Mouse (Mus musculus): Measurements from ENCODE around the gene Gm44805. TPM values are rescaled to one million over a fixed set of nuclear protein-coding genes. Genes with fewer than 3 reads are reported as not detected.
"Not testable (repeated sequence)": the region's sequence is repeated elsewhere in the genome, so short reads cannot be mapped to it uniquely, and the experiment has no call there.

The Gm44805 gene
- total RNA-seq, 2 experiments from 2014 or later, result not detected

DNA sequence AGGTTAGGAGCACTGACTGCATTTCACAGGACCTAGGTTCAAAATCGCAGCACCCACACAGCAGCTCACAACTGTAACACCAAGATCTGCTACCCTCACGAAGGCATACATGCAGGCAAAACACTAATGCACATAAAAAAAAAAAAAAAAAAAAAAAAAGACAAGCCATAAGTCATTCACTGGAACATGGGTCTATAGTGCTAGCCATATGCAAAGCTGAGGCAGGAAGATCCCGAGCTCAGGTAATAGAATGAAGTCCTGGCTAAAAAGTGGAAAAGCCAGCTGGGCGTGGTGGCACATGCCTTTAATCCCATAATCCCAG lies 18.6 kb upstream of the Gm44805 start:
- no peak for DNase-seq (ENCODE audit: low spot score in 2 of 2)

DNA sequence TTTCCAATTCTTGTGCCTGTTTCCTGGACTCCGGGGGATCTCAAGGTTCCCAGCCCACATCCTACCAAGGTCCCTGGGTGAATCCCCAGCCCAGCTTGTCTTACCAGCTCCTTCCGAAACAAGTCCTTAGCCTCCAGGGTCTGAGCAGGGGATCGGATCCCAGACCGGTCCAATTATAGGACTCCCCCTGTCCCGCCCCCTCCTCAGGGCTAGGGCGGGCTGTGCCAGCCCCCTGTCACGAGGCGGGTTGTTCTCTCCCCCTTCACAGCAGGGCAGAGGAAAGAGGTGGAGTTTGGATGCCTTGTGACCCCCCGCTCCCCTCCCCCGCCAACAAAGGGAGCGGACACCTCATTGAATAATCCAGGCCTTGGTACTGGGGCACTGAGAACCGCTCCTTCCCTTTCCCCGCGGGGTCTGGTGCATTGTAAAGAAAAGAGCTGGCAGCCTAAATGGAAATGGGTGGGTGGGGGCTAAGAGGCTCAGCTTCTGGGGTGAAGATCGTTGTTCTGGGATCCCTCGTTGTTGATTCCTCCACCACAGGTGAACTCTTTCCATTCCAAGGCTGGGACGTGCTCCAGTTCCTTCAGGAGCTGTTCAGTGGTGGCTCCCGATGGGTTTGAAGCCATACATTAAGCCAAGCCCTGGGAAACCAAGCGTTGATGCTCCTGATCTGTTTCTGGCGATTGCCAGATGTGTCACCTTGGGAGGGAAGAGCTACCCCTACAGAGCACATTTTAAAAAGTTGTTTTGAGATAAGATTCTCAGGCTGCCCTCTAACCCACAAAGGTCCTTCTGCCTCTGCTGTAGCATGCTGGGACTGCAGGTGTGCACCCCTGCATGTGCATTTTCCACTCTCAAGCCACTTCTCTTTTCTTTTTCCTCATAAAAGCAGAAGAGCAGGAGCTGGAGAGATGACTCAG lies 17.9 kb upstream of the Gm44805 start, which contains the start of gene Apoe:
Gene Apoe, minus strand, starts transcription at position 282 of the 920 bp plus-strand sequence.
- DNase-seq (ENCODE audit: low spot score in 2 of 2), result peak; percentile 58 to 66

DNA sequence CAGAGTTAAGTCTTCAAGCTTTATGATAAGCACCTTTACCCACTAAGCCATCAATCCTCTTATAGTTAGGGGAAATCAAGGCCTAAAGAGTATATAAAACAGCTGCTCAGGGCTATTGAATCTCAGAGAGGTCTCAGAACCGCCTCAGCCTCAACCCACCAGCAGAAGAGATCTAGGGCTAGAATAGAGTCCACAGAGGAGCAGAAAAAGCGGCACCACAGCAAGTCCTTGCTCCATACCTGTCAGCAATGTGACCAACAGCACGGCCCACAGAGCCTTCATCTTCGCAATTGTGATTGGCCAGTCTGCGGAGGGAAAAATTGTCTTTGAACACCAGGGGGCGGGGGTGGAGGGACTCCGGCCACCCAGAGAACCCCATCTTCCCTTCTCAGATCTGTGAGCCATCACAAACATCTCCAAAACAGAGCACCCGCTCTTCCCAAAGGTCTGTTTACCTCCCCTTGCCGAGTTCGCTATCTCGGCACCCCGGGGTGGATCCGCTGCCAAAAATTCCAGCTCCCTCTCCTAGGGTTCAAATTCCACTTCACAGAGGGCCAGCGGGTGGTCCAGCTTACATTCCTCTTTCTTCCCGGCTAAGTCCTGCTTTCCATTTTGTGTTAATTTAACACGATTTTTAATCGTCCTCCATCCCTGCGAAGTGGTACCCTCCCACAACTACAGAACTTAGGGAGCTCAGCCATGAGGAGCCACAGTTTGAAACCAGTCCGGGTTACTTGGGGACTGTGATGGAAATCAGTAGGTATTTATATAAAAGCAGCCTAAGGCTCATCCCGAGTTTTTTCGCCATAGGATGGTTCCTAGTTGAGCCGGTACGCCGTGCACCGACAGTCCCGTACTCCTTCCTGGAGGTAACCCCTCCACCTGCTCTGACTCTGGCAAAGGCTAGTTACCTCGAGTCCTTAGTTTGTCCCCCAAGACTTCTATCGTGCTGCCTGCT lies 17.0 kb upstream of the Gm44805 start:
- DNase-seq (ENCODE audit: low spot score in 2 of 2), result no peak

DNA sequence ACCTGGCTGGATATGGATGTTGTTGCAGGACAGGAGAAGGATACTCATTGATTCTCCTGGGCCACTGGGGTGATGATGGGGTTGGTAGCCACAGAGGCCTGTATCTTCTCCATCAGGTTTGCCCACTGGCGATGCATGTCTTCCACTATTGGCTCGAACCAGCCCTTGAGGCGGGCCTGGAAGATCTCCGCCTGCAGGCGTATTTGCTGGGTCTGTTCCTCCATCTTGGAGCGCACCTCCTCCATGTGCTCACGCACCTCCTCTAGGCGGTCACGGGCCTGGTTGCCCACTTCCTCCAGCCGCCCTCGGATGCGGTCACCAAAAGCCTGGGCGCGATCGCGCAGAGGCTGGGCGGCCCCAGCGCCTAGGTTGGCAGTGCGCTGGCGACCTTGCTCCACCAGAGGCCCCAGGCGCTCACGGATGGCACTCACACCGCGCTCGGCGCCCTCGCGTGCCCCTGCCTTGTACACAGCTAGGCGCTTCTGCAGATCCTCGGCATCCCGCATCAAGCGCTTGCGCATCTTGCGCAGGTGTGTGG lies 15.2 kb upstream of the Gm44805 start:
- DNase-seq (ENCODE audit: low spot score in 2 of 2), result no peak

DNA sequence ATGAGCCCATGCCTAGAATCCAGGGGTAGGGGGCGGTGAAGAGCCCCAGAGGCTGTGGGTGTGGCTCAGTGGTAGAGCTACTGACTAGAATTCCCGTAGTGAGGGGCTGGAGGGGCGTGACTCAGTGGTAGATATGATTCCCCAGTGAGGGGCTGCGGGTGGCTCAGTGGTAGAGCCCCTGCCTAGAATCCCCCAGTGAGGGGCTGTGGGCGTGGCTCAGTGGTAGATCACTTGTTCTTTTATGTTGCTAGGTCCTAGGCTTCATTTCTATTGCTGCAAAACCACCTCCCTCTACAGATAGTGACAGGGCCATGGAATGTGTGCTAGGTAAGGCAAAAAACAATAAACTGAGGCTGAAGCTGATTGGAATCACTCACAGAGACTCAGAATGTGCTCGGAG lies 14.7 kb upstream of the Gm44805 start:
- DNase-seq (ENCODE audit: low spot score in 2 of 2), result no peak

DNA sequence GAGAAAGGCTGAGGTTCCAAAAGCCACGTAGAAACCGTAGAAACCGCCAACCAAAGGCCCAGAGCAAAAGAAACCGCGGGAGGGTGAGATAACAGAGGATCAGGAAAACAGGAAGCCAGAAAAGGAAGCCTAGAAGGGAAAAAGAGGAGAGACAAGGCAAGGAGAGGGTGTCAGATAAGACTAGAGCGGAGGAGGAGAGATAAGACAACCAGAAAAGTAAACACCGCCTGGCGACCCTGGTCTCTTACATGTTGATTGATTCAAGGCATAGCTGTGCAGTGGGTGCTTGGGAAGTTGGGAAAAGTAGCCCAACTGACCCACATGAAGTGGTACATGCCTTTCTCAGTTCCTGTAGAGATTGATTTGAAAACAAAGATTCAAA lies 14.0 kb upstream of the Gm44805 start:
- DNase-seq (ENCODE audit: low spot score in 2 of 2), result no peak

DNA sequence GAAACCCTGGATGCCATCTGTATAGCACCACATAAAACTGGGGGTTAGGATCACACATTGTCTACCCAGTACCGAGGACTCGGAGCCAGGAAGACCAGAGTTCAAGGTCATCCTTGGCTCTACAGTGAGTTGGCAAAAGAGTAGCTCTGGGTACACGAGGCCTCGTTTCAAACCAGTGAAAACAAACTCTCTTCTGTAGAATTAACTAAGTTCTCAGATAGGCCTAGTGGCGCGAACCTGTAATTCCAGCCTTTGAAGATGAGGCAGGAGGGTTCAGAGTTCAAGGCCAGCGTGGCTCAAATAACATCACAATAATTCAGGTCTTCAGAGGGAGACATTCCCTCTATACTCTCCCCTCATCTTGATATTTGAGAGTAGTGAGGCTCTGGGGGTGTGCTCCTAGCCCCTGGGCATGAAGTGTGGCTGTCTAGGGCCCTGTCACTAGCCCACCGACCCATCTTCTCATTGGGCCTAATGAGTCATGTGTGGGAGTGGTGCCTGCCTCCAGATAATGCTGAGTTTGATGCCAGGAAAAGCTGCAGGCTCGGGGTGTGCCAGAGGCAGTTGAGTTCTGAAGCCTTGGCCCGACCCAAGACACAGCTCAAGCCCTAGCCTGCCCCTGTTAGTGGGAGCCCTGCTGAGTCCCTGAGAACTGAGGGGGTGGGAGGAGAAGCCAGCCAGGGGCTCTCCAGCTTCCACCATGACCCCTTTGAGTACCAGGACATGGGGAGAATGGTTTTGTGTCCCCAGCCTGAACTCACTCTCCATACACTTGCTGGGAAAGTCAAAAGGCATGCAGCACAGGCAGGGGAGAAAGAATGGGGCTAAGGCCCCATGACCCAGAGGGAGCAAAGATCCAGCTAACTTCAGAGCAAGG lies 13.4 kb upstream of the Gm44805 start:
- no peak for DNase-seq (ENCODE audit: low spot score in 2 of 2)

DNA sequence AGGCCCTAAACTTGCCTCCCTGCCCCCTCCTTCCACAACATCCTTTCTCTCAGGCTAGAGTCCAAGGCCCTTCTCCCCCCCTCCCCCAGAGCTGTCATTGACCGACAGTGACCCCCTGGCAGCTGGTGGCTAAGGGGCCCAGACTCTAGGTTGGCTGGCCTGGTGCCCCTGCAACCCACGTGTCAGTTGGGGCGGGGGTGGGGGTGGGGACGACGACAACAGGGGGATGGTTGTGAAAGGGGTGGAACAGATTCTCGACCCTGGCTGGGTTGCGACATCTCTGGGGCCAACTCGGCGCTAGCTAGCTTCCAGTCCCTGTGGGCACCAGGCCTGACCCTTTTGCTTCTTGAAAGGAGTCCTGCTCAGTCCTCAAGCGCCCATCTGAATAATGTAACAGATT lies 12.2 kb upstream of the Gm44805 start:
- DNase-seq (ENCODE audit: low spot score in 2 of 2), result peak in 1 of 2 experiments; percentile 58

DNA sequence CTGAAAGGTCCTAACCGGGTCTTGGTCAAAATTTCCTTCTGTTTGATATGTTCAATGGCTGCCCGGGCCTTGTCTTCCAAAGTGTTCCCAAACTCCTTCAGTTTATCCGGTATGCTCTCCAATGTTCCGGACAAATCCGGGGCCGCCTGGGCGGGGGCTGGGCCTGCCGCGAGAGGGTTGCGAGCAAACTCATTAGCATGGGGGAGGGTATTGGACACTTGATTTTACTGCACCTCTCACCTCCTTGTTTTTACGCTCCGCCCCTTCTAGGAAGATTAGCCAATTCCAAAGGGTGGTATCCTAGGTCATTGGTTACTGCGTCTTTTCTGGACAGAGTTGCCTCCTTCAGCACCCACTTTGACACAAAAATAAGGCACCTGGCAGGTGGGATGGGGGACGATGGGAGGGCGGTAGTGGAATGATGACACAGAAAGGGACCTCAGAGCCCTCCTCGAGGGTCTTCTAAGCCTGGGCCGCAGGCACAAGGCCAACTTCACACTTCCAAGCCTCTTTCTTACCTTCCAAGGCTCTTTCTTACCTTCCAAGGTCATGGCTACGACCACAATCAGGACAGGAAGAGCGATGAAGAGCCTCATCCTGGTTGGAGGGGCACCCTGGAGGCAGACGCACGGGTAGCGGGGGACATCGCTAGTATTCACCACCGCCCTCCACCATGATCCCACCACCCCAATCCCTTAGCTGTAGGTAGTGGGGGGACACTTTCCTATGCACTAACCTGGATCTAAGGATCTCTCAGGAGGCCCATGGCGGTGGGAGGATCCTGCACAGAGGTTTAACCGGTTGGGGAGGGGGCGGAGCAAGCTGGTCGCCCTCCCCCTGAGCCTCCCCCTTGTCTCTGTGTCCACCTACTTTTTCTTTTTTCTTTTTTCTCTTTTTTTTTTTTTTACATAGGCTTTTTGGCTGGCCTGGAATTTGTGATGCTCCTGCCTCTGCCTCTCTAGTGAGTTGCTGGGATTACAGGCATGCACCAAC lies 10.9 kb upstream of the Gm44805 start, which contains the start of gene Apoc1:
Gene Apoc1, minus strand, starts transcription at position 788 of the 993 bp plus-strand sequence.
- no peak for DNase-seq (ENCODE audit: low spot score in 2 of 2)

DNA sequence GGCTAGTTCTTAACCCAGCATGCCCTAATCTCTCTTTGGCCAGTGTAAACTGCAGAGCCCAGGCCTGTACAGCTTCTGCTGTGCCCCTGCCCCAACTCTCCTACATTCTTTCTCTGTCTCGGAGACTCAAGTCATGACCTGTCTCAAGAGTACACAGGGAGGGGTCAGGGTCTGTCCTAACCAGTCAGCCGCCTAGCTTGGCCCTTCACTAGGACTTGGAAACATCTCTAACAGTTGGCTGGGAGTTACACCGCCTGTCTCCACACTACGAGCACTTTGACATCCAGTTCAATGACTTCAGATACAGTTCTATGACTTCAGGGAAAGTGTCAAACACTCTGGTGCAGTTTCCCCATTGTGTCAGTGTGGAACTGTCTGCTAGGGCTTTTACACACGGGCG lies 10.2 kb upstream of the Gm44805 start:
- no peak for DNase-seq (ENCODE audit: low spot score in 2 of 2)

DNA sequence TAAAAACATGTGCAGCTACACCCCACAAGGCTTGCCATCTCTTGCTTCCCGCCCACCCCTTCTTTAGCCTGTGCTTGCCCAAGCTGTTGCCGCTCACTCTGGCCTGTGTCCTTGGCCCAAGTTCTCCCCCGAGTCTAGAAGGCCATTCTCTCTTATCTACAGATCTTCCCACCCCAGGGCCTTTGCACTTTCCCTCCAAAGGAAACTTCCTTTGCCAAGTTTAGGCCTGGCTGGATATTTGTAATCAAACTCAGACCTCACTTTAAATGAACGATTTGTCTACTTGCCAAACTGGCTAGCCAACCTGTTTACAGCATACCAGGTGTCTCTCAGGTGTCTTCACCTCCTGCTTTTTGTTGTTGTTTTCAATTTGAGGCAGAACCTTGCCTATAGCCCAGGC lies 9.6 kb upstream of the Gm44805 start:
- no peak for DNase-seq (ENCODE audit: low spot score in 2 of 2)

DNA sequence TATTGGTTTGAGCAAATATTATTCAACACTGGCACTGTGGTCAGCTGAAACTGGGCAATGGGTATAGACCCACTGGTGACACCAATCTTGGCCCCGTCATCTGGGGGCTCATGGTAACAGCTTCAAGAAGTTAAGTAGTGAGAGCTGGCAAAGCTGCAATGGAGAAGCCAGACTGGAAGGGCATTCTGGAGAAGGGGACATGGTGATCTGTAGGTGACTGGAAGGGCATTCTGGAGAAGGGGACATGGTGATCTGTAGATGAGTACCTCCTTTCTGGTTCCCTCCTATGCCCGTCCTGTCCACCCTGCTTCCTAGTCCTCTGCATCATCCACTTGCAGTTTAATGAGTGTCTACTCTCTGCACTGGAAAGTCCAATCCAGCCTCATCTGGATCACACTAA lies 7.4 kb upstream of the Gm44805 start:
- DNase-seq (ENCODE audit: low spot score in 2 of 2), result no peak

DNA sequence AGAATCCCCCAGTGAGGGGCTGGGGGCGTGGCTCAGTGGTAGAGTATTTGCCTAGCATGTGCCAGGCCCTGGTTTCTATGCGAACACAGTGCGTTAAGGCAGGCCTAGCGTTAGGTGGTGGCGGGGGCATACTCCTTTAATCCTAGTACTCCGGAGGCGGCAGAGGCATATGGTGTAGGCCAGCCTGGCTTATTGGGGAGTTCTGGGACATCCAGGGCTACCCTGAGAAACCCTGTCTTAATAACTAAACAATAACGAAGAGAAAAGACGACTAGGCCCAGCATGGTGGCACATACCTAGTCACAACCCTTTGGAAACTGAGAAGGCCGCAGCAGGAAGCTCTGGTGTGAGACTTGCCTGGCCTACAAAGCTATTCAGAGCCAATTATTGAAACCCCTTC lies 6.9 kb upstream of the Gm44805 start:
- no peak for DNase-seq (ENCODE audit: low spot score in 2 of 2)

DNA sequence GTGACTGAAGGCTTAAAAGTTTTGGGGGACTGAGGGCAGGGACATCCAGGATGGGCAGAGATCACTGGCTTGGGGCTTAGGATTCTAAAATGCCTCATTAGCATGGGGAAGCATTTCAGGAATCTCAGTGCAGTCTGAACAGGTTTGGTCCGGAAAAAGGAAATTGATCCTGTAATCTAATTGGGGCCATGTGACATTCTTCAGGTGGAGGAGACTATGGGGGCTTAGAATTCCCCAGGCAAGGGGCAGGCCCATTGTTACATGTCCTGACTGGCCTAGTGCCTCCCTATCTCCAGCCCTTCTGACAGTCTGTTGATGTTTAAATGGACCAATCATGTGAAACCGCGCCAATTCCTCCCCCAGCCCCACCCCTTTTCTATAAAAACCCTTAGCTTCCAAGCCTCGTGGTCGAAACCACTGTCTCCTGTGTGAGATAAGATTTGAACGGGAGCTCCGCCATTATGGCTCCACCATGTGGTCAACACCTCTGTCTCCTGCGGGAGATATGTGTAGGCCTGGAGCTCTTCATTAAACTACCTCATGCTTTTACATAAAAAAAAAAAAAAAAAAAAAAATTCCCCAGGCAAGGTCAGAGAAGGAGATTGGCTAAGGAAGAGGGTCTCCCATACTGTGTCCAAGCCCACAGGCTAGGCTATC lies 5.8 kb upstream of the Gm44805 start:
- not testable (repeated sequence) for DNase-seq (ENCODE audit: low spot score in 2 of 2)

DNA sequence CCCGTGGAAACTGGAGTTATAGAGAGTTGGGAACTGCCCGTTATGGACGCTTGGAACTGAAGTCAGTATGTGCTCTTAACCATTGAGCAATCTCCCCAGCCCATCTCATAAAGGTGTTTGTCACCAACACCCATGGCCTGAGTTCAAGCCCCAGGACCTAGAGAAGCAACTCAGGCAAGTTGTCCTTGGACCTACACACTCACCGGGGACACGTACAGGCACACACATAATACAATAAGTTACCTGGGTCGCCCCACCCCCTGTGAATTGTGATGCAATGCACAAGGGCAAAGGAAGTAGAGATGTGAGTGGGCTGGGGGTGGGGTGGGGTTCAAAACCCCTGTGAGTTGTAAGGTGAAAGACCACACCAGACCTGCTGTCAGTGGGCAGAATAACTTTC lies 5.3 kb upstream of the Gm44805 start:
- DNase-seq (ENCODE audit: low spot score in 2 of 2), result no peak

DNA sequence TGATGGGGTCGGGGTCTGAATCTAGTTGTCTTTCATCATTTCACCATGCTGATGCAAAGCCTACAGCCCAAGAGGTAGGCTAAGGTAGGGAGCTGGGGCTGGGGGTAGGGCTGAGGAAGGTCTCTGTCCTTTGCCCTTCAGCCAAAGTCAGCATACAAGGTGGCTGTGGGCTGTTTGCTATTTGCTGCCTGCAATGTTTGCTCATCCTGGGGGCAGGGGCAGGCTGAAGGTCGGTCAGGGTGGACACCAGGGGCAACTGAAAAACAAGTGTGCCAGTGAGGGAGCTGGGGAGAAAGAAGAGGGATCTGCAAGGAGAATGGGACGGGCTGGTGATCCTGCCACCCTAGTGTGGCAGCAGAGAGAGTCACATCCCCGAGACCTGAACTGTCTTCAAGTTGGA lies 4.2 kb upstream of the Gm44805 start:
- DNase-seq (ENCODE audit: low spot score in 2 of 2), result no peak

DNA sequence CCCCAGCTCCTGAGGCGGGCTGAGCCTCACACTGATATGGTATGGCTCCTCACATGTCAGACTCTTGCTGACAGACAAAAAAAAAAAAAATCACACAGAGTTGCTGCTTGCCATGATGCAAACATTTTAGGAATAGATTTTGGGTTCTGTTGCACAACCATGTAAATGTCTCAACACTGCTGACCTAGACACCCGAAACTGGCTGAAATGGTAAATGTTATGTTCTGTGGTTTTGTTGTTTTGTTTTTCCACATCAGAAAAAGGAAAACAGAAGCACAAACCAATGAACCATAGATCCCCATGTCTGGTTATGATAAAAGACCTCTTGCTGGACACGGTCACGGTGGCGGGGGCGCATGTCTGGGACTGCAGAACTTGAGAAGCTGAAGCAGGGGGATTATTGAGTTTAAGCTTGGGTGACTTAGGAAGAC lies 2.6 kb upstream of the Gm44805 start:
- DNase-seq (ENCODE audit: low spot score in 2 of 2), result no peak

DNA sequence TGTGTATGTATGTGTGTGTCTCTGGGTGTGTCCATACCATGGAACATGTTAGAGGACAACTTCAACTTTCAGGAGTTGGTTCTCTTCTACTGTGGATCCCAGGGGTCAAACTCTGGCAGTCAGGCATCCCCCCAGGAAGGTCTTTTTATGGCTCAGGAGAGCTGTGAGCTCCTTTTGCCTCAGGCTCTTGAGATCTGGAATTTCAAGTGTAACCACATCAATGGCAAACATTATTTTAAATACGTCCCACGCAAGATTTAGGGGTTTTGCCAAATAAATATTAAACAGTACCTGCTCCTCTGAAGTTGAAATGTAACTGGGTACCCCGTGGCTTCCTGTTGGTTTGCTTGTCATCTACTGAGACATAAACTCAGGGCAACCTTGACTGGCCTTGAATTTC lies 1.8 kb upstream of the Gm44805 start:
- no peak for DNase-seq (ENCODE audit: low spot score in 2 of 2)

DNA sequence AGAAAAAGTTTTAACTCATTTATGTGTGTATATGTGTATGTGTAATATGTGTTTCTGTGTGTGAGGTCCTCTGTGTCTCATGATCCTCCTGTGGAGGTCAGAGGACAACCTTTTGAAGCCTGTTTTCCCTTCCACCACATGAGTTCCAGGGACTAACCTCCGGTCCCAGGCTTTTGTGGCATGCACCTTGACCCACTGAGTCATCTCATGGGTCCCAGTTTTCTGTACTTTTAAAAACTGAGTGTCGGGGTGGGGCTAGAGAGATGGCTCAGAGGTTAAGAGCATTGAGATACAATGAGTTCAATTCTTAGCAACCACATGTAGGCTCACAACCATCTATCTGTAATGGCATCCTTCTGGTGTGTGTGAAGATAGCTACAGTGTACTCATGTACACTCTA lies 521 bp downstream of the Gm44805 start:
- DNase-seq (ENCODE audit: low spot score in 2 of 2), result no peak

All from layer of hippocampus, adult 18-20 months (tissue).